Mouse (Mus musculus): ENCODE data around the gene Nos1. TPM values are rescaled to one million over a fixed set of nuclear protein-coding genes. Genes with fewer than 3 reads are reported as not detected.
A peak's percentile ranks its signal among the peaks of the same experiment; 100 is the strongest.

Nos1 gene
- polyA plus RNA-seq (2016; fragmentation: Nextera tagmentation; extraction: Ambion mirVana), result 0.01 and 0.06 TPM in 2 replicates

DNA sequence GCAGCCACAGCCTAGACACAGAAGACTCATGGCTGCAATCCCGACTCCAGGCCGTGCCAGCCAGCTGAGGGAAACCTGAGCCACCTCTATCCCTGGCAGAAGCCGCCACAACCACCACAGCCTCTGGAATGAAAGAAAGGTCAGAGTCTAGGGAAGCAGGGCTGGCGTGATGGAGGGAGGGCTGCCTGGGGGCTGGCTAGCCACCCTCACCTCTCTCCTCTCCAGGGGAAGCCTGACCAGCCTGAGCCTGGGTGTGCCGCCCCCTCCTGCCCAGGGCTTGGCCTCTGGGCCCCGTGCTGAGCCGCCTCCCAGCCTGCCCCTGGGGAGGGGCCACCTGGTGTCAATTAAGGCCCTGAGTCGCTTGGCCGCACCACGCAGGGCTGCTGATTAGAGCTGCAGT lies at the start of gene Nos1:
Nos1 (plus strand) TSS at position 352 of the 400 bp plus-strand sequence.
- peak within 1 kb of the TSS; percentile 22; the same call in 1 of the 2 replicates for H3K27ac ChIP-seq
- peak within 1 kb of the TSS; percentile 13; the same call in 1 of the 2 replicates for H3K4me3 ChIP-seq
- DNase-seq (ENCODE audit: low spot score), result no peak
- no peaks in the 10 kb centered on the region for H3K36me3 ChIP-seq
- peaks cover 10% of the 10 kb centered on the region for H3K4me1 ChIP-seq
- H3K9me3 ChIP-seq, result no peaks in the 10 kb centered on the region
- 19% methylated on average over 9 of the region's 10 CpGs for WGBS
- H3K27me3 ChIP-seq (ENCODE audit: insufficient read depth, poor library complexity, severe bottlenecking), result peaks cover 29% of the 10 kb centered on the region

DNA sequence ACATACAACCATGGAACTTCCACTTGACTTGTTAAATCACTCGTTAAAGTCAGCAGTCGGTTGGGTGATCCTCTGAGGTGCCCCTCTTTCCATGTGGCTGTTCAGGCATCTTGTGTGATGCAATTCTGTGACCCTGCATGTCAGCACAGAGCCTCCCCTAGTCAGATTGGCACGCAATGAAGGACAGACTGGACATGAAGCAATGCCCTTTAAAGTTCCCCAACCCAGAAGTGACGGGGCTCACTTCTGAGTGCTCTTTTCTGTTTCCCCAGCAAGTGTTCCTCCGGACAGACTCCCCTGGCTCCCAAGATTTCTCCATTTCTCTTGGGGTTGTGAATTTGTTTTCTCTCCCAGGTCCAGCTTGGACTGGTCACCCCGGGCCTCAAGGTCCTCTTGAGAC lies 49.5 kb upstream of the Nos1 start:
- 72% methylated on average over 6 of the region's 6 CpGs for WGBS
- DNase-seq (ENCODE audit: low spot score), result no peak
- 0 out of 2 replicates have a peak, but pooled peaks cover 3% of the 10 kb centered on the region for H3K4me1 ChIP-seq
- no peaks in the 10 kb centered on the region for H3K27me3 ChIP-seq (ENCODE audit: insufficient read depth, poor library complexity, severe bottlenecking)
- no peaks in the 10 kb centered on the region for H3K36me3 ChIP-seq
- no peak overlapping the region for H3K4me3 ChIP-seq
- no peak overlapping the region for H3K27ac ChIP-seq
- no peaks in the 10 kb centered on the region for H3K9me3 ChIP-seq

DNA sequence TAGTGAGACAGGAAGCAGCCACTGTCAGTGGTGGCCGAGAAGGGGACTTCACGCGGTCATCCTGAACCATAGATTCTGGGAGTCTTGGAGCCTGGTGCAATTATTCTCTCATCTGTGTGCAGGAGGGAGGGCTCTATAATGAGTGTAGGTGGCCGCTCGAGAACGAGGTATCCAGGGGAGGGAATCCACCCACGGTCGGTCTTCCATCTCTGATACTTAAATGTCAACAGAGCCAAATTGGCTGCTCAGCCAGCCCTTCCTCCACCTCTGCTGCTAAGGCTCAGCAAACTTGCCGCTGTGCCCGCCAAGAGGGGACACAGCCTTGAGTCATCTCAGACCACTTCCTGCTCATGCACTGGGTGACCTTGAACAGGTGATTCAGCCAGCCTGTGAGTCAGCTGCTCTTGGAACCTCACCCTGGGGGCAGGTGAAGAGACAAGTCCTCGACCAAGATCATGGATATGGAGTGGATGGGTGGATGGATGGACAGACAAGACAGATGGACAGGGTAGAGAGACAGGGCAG lies 36.1 kb upstream of the Nos1 start:
- Histone ChIP-seq H3K36me3 (no peaks in the 10 kb centered on the region), H3K4me1 (peaks cover 18% of the 10 kb centered on the region), H3K27ac (no peak overlapping the region), H3K9me3 (no peaks in the 10 kb centered on the region), H3K27me3 (ENCODE audit: insufficient read depth, poor library complexity, severe bottlenecking) (no peaks in the 10 kb centered on the region), H3K4me3 (no peak overlapping the region)
- DNase-seq (ENCODE audit: low spot score), result no peak
- WGBS, result 56% methylated on average over 11 of the region's 11 CpGs

GRCm38 (mm10) chr5:117749353-117749752 lies 31.5 kb upstream of the Nos1 start:
- Histone ChIP-seq H3K4me3 (no peak overlapping the region), H3K4me1 (peaks cover 15% of the 10 kb centered on the region), H3K9me3 (no peaks in the 10 kb centered on the region), H3K27me3 (ENCODE audit: insufficient read depth, poor library complexity, severe bottlenecking) (no peaks in the 10 kb centered on the region), H3K27ac (no peak overlapping the region), H3K36me3 (no peaks in the 10 kb centered on the region)
- DNase-seq (ENCODE audit: low spot score), result no peak
- 51% methylated on average over 5 of the region's 5 CpGs for WGBS

GRCm38 (mm10) chr5:117757696-117758482 lies 22.9 kb upstream of the Nos1 start:
- no peak for DNase-seq (ENCODE audit: low spot score)
- Histone ChIP-seq H3K27ac (no peak overlapping the region), H3K36me3 (no peaks in the 10 kb centered on the region), H3K9me3 (no peaks in the 10 kb centered on the region), H3K4me1 (no peaks in the 10 kb centered on the region), H3K27me3 (ENCODE audit: insufficient read depth, poor library complexity, severe bottlenecking) (no peaks in the 10 kb centered on the region), H3K4me3 (no peak overlapping the region)
- 28% methylated on average over 12 of the region's 12 CpGs for WGBS

DNA sequence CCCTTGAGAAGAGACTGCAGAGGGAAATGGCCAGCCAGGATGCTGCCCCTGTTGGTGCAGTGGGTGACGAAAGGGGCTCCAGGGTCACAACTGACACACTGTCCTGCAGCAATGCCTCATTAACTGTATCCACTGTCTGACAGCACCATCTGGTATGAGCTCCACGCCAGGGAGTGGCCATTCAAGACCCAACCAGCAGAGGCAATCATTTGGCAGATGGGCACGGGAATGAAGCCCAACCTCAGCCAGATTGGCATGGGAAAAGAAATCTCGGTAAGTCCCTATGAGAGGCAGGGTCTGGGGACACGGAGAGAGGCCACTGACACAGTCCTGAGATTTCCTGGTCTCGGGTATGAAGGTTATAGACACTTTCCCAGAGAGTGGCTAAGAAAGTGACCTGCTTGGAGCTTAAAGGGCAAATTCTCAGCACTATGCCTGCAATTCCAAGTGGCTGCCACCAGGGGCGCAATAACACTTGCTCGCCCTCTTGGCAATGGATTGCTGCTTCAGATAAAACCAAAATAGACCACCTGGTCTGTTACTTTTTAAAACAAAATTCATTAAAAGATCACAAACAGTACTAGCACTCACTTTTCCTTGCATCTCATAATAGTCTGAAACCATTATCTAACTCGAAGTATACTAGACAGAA lies 19.5 kb upstream of the Nos1 start:
- H3K4me3 ChIP-seq, result no peak overlapping the region
- 66% methylated on average over 9 of the region's 9 CpGs for whole genome bisulfite sequencing
- no peaks in the 10 kb centered on the region for H3K36me3 ChIP-seq
- H3K9me3 ChIP-seq, result no peaks in the 10 kb centered on the region
- H3K27ac ChIP-seq, result no peak overlapping the region
- no peaks in the 10 kb centered on the region for H3K27me3 ChIP-seq (ENCODE audit: insufficient read depth, poor library complexity, severe bottlenecking)
- DNase-seq (ENCODE audit: low spot score), result no peak
- no peaks in the 10 kb centered on the region for H3K4me1 ChIP-seq

- Histone ChIP-seq H3K27me3 (ENCODE audit: insufficient read depth, poor library complexity, severe bottlenecking) (no peaks in the 10 kb centered on the region), H3K4me3 (no peak overlapping the region), H3K27ac (no peak overlapping the region), H3K4me1 (no peaks in the 10 kb centered on the region), H3K9me3 (no peaks in the 10 kb centered on the region), H3K36me3 (no peaks in the 10 kb centered on the region)
- WGBS, result 82% methylated on average over 9 of the region's 9 CpGs
- no peak for DNase-seq (ENCODE audit: low spot score)
These were observed 16.3 kb upstream of the Nos1 start for GRCm38 (mm10) chr5:117764496-117764895.

DNA sequence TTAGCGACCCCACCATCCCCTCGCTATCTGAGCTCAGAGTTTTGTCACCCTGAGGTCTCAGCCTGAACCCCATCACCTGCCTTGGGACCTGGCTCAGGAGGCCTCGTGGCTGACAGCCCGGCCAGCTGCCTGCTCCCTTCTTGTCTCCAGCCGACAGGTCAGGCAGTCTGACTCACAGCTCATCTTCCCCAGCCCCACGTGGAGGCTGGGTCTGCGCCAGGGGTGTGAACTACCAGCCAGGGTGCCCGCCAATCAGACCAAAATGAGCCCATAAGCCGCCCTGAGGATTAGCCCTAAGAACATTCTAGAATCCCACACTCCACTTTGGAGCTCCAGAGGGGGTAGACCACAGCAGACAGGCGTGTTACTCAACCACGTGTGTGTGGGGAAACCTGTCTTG lies 1.7 kb upstream of the Nos1 start:
- 59% methylated on average over 11 of the region's 11 CpGs for WGBS
- Histone ChIP-seq H3K27me3 (ENCODE audit: insufficient read depth, poor library complexity, severe bottlenecking) (peaks cover 29% of the 10 kb centered on the region), H3K4me1 (peaks cover 10% of the 10 kb centered on the region), H3K36me3 (no peaks in the 10 kb centered on the region), H3K9me3 (no peaks in the 10 kb centered on the region), H3K4me3 (no peak overlapping the region), H3K27ac (no peak overlapping the region)
- no peak for DNase-seq (ENCODE audit: low spot score)

GRCm38 (mm10) chr5:117781178-117781577 lies 346 bp downstream of the Nos1 start:
- no peaks in the 10 kb centered on the region for H3K36me3 ChIP-seq
- peaks cover 10% of the 10 kb centered on the region for H3K4me1 ChIP-seq
- DNase-seq (ENCODE audit: low spot score), result no peak
- 67% methylated on average over 6 of the region's 6 CpGs for WGBS
- H3K27me3 ChIP-seq (ENCODE audit: insufficient read depth, poor library complexity, severe bottlenecking), result peaks cover 29% of the 10 kb centered on the region
- H3K4me3 ChIP-seq, result peak overlapping the region; percentile 13; the same call in 1 of the 2 replicates
- H3K9me3 ChIP-seq, result no peaks in the 10 kb centered on the region
- H3K27ac ChIP-seq, result 0 out of 2 replicates have a peak overlapping the region, but pooled peaks have one; percentile 22

DNA sequence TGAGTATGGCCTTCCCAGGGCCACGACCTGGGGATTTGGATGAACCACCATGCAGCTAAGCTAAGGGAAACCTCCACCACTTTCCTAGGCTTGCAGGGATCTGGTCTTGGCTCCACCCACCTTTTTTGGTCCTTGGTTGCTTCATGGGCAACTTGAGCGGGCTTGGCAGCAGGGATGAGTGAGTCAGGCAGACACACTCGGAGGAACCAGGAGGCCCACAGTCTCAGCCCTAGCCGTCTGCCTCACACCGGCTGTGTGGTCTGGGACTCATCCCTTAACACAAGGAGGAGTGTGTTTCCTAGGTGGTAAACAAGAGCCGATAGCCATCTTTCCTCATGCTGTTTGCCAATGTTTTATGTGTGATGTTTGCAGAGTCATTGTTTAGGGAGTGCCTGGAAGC lies 9.2 kb downstream of the Nos1 start:
- no peak for DNase-seq (ENCODE audit: low spot score)
- Histone ChIP-seq H3K27ac (no peak overlapping the region), H3K9me3 (no peaks in the 10 kb centered on the region), H3K4me3 (no peak overlapping the region), H3K36me3 (no peaks in the 10 kb centered on the region), H3K4me1 (peaks cover 7% of the 10 kb centered on the region; the same call in 1 of the 2 replicates), H3K27me3 (ENCODE audit: insufficient read depth, poor library complexity, severe bottlenecking) (no peaks in the 10 kb centered on the region)
- 54% methylated on average over 6 of the region's 6 CpGs for WGBS

DNA sequence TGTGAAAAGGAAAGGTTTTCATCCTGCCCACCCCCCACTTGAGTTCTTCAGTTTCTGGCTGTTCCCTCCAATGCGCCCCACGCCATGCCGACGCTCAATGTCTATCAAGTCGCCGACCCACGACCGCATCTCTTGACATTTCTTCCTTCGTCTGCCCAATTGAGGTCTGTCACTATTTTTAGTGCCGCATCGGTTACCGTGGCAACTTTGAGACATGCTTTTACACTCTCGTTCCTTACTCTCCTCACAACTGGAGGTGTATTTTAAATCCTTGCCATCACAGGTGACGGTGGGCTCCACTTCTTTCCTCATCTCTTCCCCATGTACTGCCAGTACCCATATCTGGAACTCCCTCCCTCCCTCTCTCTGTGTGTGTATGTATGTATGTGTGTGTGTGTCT lies 11.0 kb downstream of the Nos1 start:
- Histone ChIP-seq H3K27me3 (ENCODE audit: insufficient read depth, poor library complexity, severe bottlenecking) (no peaks in the 10 kb centered on the region), H3K36me3 (no peaks in the 10 kb centered on the region), H3K27ac (no peak overlapping the region), H3K4me1 (peaks cover 7% of the 10 kb centered on the region; the same call in 1 of the 2 replicates), H3K9me3 (no peaks in the 10 kb centered on the region), H3K4me3 (no peak overlapping the region)
- no peak for DNase-seq (ENCODE audit: low spot score)
- 91% methylated on average over 14 of the region's 14 CpGs for WGBS

- Histone ChIP-seq H3K9me3 (no peaks in the 10 kb centered on the region), H3K4me3 (no peak overlapping the region), H3K36me3 (no peaks in the 10 kb centered on the region), H3K27ac (no peak overlapping the region), H3K4me1 (no peaks in the 10 kb centered on the region), H3K27me3 (ENCODE audit: insufficient read depth, poor library complexity, severe bottlenecking) (no peaks in the 10 kb centered on the region)
- no peak for DNase-seq (ENCODE audit: low spot score)
- WGBS, result 80% methylated on average over 9 of the region's 9 CpGs
These were observed 20.0 kb downstream of the Nos1 start for GRCm38 (mm10) chr5:117800849-117801248.

- Histone ChIP-seq H3K4me1 (no peaks in the 10 kb centered on the region), H3K27ac (no peak overlapping the region), H3K27me3 (ENCODE audit: insufficient read depth, poor library complexity, severe bottlenecking) (no peaks in the 10 kb centered on the region), H3K4me3 (no peak overlapping the region), H3K36me3 (no peaks in the 10 kb centered on the region), H3K9me3 (no peaks in the 10 kb centered on the region)
- WGBS, result 87% methylated on average over 11 of the region's 11 CpGs
- no peak for DNase-seq (ENCODE audit: low spot score)
These were observed 21.3 kb downstream of the Nos1 start for GRCm38 (mm10) chr5:117802071-117802521.

Measured in heart, embryonic 10.5 days (tissue).